Mouse (Mus musculus) kidney, adult 2 months (tissue): ENCODE results near the gene Rora. TPM values are rescaled to one million over a fixed set of nuclear protein-coding genes. Genes with fewer than 3 reads are reported as not detected.

Source experiments
- DNase-seq: peaks from one replicate; pipeline ENCODE4 v3.0.0; 2021
- H3K27ac ChIP-seq: fragments of 200-500 bp; 2 replicates; pipeline ENCODE4 v1.5.1; 2012; ENCODE audit warnings: low read depth, low read length, control low read depth, inconsistent platforms; ENCODE audit not compliant: insufficient read depth
- H3K27me3 ChIP-seq: fragments of 200-500 bp; replicated peaks from 2 replicates; pipeline ENCODE4 v1.6.1; 2012; ENCODE audit warnings: mild to moderate bottlenecking, moderate library complexity, low read length, inconsistent platforms; ENCODE audit not compliant: control insufficient read depth, insufficient read depth
- H3K36me3 ChIP-seq: fragments of 200-500 bp; 2 replicates; pipeline ENCODE4 v1.6.1; 2012; ENCODE audit warnings: mild to moderate bottlenecking, moderate library complexity, low read length, inconsistent platforms; ENCODE audit not compliant: control insufficient read depth, insufficient read depth
- H3K4me1 ChIP-seq: fragments of 200-500 bp; 2 replicates; pipeline ENCODE4 v1.6.1; 2011; ENCODE audit warnings: low read length; ENCODE audit not compliant: control insufficient read depth, insufficient read depth
- H3K4me3 ChIP-seq: fragments of 200-500 bp; 2 replicates; pipeline ENCODE4 v1.5.1; 2011; ENCODE audit warnings: mild to moderate bottlenecking, low read depth, low read length, control low read depth; ENCODE audit not compliant: insufficient read depth
- CTCF ChIP-seq: fragments of 200-500 bp; conservative IDR thresholded peaks from 2 replicates; pipeline ENCODE4 v1.5.1; 2011; ENCODE audit warnings: low read depth, mild to moderate bottlenecking, control low read depth, low read length, moderate library complexity, mixed read lengths; ENCODE audit not compliant: insufficient read depth, insufficient read length
- POLR2A ChIP-seq: fragments of 200-500 bp; IDR thresholded peaks from one replicate; pipeline ENCODE4 v1.6.1; 2011; ENCODE audit warnings: low read depth, low read length, control low read depth
- WGBS: fragments of 180-500 bp; shearing (Covaris S2); methylation state at CpG from one replicate; pipeline ENCODE4 v1.1.7; 2018; 5-methylcytosine and 5-hydroxymethylcytosine counted together
- polyA plus RNA-seq: library from polyadenylated mRNA; depleted of rRNA; stranded (reverse); fragments of >200 nt; gene quantifications from 2 replicates; pipeline ENCODE4 v1.2.3, GENCODE M21; 2012

The Rora gene
- polyA plus RNA-seq, 1 experiment, result 15.5 TPM

- 71% methylated on average over 14 of the region's 14 CpGs for WGBS
- Histone ChIP-seq H3K36me3 (no peaks in the 10 kb centered on the region), H3K27me3 (no peaks in the 10 kb centered on the region), H3K27ac (peak overlapping the region; percentile 53; the same call in 1 of the 2 replicates), H3K4me1 (peaks cover 39% of the 10 kb centered on the region), H3K4me3 (no peak overlapping the region)
- TF ChIP-seq CTCF (no peak), POLR2A (no peak)
- peak; percentile 45 for DNase-seq
Observed at GRCm38 (mm10) chr9:69332802-69333568, 679.4 kb downstream of the Rora start.

GRCm38 (mm10) chr9:69333654-69334053 is 680.1 kb downstream of the Rora start:
- Histone ChIP-seq H3K4me3 (no peak overlapping the region), H3K4me1 (peaks cover 41% of the 10 kb centered on the region), H3K27ac (peak overlapping the region; percentile 53), H3K27me3 (no peaks in the 10 kb centered on the region), H3K36me3 (no peaks in the 10 kb centered on the region)
- DNase-seq, result peak; percentile 46
- 36% methylated on average over 4 of the region's 4 CpGs for WGBS
- no peak for TF ChIP-seq POLR2A

DNA sequence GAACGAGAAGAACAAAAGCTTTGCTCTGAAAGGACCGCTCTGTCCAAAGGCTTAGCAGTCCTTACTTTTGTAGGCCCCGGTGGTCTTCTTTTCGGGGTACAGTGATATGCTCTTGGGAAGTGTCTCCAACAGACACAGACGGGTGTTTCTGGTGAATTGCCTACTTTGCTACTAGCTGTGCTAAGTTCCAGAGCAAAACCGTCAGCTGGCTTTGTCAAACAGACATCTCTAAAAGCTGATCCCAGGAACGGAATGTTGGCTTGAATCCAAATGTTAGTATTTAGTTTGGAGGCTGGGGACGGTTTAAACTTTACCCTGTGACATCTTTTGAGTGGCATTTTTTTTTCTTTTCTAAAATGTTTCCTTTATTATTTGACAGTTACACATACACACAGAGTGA is 680.5 kb downstream of the Rora start:
- WGBS, result 43% methylated on average over 8 of the region's 8 CpGs
- Histone ChIP-seq H3K4me1 (peaks cover 44% of the 10 kb centered on the region), H3K36me3 (no peaks in the 10 kb centered on the region), H3K27me3 (no peaks in the 10 kb centered on the region), H3K27ac (peak overlapping the region; percentile 53), H3K4me3 (no peak overlapping the region)
- TF ChIP-seq POLR2A (no peak), CTCF (no peak)
- peak; percentile 86 for DNase-seq

DNA sequence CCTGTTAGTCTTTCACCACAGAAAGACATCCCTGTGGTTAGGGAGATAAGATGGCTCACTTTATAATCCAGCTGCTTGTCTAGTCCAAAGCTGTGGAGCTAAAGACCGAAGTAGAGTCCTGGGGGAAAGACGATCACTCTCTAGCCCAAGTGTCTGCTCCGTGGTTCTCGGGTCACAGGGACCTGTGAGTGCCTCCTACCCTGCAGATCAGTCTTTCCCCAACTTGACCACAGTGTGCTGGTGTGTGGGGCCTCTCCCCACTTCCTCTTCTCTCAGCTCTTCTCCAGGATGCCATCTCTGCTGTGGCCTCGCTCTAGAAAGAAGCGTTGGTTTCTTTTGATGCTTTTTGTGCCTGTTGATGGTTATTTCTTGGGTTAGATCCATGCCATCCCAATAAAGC is 682.5 kb downstream of the Rora start:
- WGBS, result 91% methylated on average over 6 of the region's 6 CpGs
- Histone ChIP-seq H3K4me3 (no peak overlapping the region), H3K27ac (no peak overlapping the region), H3K36me3 (no peaks in the 10 kb centered on the region), H3K27me3 (no peaks in the 10 kb centered on the region), H3K4me1 (peaks cover 48% of the 10 kb centered on the region)
- DNase-seq, result no peak
- no peak for TF ChIP-seq POLR2A
- no peak for TF ChIP-seq CTCF

DNA sequence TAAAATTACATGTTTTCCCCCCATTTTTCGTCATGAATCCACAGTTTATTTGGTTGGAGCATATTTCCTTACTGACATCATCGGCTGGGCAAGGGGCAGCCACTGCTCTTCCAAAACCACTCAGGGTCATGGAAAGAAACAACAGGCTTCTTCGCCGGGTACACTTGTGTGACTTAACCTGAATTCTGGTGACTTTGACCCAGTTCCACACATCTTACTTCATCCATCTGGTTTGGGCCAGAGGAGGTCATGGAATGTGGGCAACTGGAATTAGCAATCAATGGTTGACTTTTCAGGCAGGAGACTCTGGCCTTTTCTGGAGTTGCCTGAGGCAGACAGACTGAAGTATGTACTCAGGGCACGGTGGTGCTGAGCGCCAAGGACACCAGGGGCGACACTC is 685.6 kb downstream of the Rora start:
- no peaks in the 10 kb centered on the region for H3K27me3 ChIP-seq
- no peaks in the 10 kb centered on the region for H3K36me3 ChIP-seq
- H3K4me3 ChIP-seq, result no peak overlapping the region
- TF ChIP-seq POLR2A (no peak), CTCF (no peak)
- H3K27ac ChIP-seq, result no peak overlapping the region
- H3K4me1 ChIP-seq, result peaks cover 22% of the 10 kb centered on the region
- DNase-seq, result peak; percentile 87
- WGBS, result 43% methylated on average over 7 of the region's 7 CpGs

GRCm38 (mm10) chr9:69339829-69340228 is 686.2 kb downstream of the Rora start:
- no peak overlapping the region for H3K4me3 ChIP-seq
- 71% methylated on average over 6 of the region's 6 CpGs for WGBS
- no peak overlapping the region for H3K27ac ChIP-seq
- H3K36me3 ChIP-seq, result no peaks in the 10 kb centered on the region
- H3K4me1 ChIP-seq, result peaks cover 18% of the 10 kb centered on the region
- H3K27me3 ChIP-seq, result no peaks in the 10 kb centered on the region
- no peak for DNase-seq
- TF ChIP-seq POLR2A (no peak), CTCF (no peak)

- DNase-seq, result no peak
- H3K36me3 ChIP-seq, result no peaks in the 10 kb centered on the region
- WGBS, result 92% methylated on average over 7 of the region's 7 CpGs
- H3K27me3 ChIP-seq, result no peaks in the 10 kb centered on the region
- peaks cover 16% of the 10 kb centered on the region for H3K4me1 ChIP-seq
- no peak for TF ChIP-seq CTCF
- no peak for TF ChIP-seq POLR2A
- H3K4me3 ChIP-seq, result no peak overlapping the region
- no peak overlapping the region for H3K27ac ChIP-seq
Observed at GRCm38 (mm10) chr9:69340421-69340820, 686.8 kb downstream of the Rora start.

- Histone ChIP-seq H3K36me3 (no peaks in the 10 kb centered on the region; the same call in 1 of the 2 replicates), H3K4me1 (peaks cover 11% of the 10 kb centered on the region), H3K27ac (no peak overlapping the region), H3K4me3 (no peak overlapping the region), H3K27me3 (no peaks in the 10 kb centered on the region)
- TF ChIP-seq POLR2A (no peak), CTCF (no peak)
- WGBS, result 93% methylated on average over 10 of the region's 10 CpGs
- DNase-seq, result no peak
Observed at GRCm38 (mm10) chr9:69343881-69344280, 690.3 kb downstream of the Rora start.
